Mouse (Mus musculus) brown adipose tissue, adult 24 weeks (tissue): ENCODE results near the gene Tcf7l2. TPM values are rescaled to one million over a fixed set of nuclear protein-coding genes. Genes with fewer than 3 reads are reported as not detected.

Source experiments
- H3K27ac ChIP-seq: fragments of 200-500 bp; replicated peaks from 2 replicates; pipeline ENCODE4 v1.5.1; 2012; ENCODE audit warnings: low read depth, mild to moderate bottlenecking, low read length
- H3K4me1 ChIP-seq: fragments of 200-500 bp; 2 replicates; pipeline ENCODE4 v1.6.1; 2012; ENCODE audit warnings: low read length, mixed read lengths; ENCODE audit not compliant: control insufficient read depth, insufficient read depth, insufficient read length
- H3K4me3 ChIP-seq: fragments of 200-500 bp; 2 replicates; pipeline ENCODE4 v1.5.1; 2012; ENCODE audit warnings: low read depth, mild to moderate bottlenecking, low read length, moderate library complexity; ENCODE audit not compliant: insufficient read depth
- polyA plus RNA-seq: library from polyadenylated mRNA; stranded (reverse); fragments of >200 nt; gene quantifications from 2 replicates; pipeline ENCODE4 v1.2.4, GENCODE M21; 2012; ENCODE audit not compliant: missing spikeins, insufficient read depth, insufficient read length

Tcf7l2 gene
- polyA plus RNA-seq, 1 experiment, result 8.1 TPM

GRCm38 (mm10) chr19:55788285-55788904 lies 46.8 kb downstream of the Tcf7l2 start:
- peaks cover 41% of the 10 kb centered on the region for H3K4me1 ChIP-seq
- no peak overlapping the region for H3K4me3 ChIP-seq
- no peak overlapping the region for H3K27ac ChIP-seq

GRCm38 (mm10) chr19:55788905-55789295 lies 47.3 kb downstream of the Tcf7l2 start:
- Histone ChIP-seq H3K27ac (no peak overlapping the region), H3K4me3 (no peak overlapping the region), H3K4me1 (peaks cover 43% of the 10 kb centered on the region)

GRCm38 (mm10) chr19:55789838-55790237 lies 48.2 kb downstream of the Tcf7l2 start:
- peaks cover 44% of the 10 kb centered on the region for H3K4me1 ChIP-seq
- no peak overlapping the region for H3K4me3 ChIP-seq
- no peak overlapping the region for H3K27ac ChIP-seq

- no peak overlapping the region for H3K4me3 ChIP-seq
- H3K27ac ChIP-seq, result peak overlapping the region; percentile 19
Measured at GRCm38 (mm10) chr19:55791293-55791692, 49.7 kb downstream of the Tcf7l2 start.

GRCm38 (mm10) chr19:55791886-55792285 lies 50.3 kb downstream of the Tcf7l2 start:
- Histone ChIP-seq H3K27ac (no peak overlapping the region), H3K4me1 (peaks cover 48% of the 10 kb centered on the region), H3K4me3 (no peak overlapping the region)

More at GRCm38 (mm10) chr19:55791293-55791692, 49.7 kb downstream of the Tcf7l2 start:
- H3K4me1 ChIP-seq, result peaks cover 44% of the 10 kb centered on the region

GRCm38 (mm10) chr19:55792571-55792970 lies 51.0 kb downstream of the Tcf7l2 start:
- Histone ChIP-seq H3K4me3 (peak overlapping the region; percentile 13; the same call in 1 of the 2 replicates), H3K4me1 (peaks cover 49% of the 10 kb centered on the region), H3K27ac (peak overlapping the region; percentile 32; the same call in 1 of the 2 replicates)

- Histone ChIP-seq H3K4me1 (peaks cover 54% of the 10 kb centered on the region), H3K4me3 (peak overlapping the region; percentile 13; the same call in 1 of the 2 replicates), H3K27ac (peak overlapping the region; percentile 32)
Measured at GRCm38 (mm10) chr19:55793029-55793428, 51.4 kb downstream of the Tcf7l2 start.

- Histone ChIP-seq H3K27ac (no peak overlapping the region), H3K4me3 (no peak overlapping the region), H3K4me1 (peaks cover 45% of the 10 kb centered on the region)
Measured at GRCm38 (mm10) chr19:55794194-55794945, 52.8 kb downstream of the Tcf7l2 start.

- Histone ChIP-seq H3K4me1 (peaks cover 41% of the 10 kb centered on the region), H3K4me3 (no peak overlapping the region), H3K27ac (no peak overlapping the region)
Measured at GRCm38 (mm10) chr19:55794946-55795340, 53.3 kb downstream of the Tcf7l2 start.

GRCm38 (mm10) chr19:55795349-55795748 lies 53.7 kb downstream of the Tcf7l2 start:
- Histone ChIP-seq H3K4me1 (peaks cover 39% of the 10 kb centered on the region), H3K27ac (no peak overlapping the region), H3K4me3 (no peak overlapping the region)

GRCm38 (mm10) chr19:55797834-55798233 lies 56.2 kb downstream of the Tcf7l2 start:
- no peak overlapping the region for H3K27ac ChIP-seq
- H3K4me3 ChIP-seq, result no peak overlapping the region
- peaks cover 15% of the 10 kb centered on the region; the same call in 1 of the 2 replicates for H3K4me1 ChIP-seq

- Histone ChIP-seq H3K4me1 (peaks cover 12% of the 10 kb centered on the region), H3K4me3 (no peak overlapping the region), H3K27ac (no peak overlapping the region)
Measured at GRCm38 (mm10) chr19:55799411-55799810, 57.8 kb downstream of the Tcf7l2 start.

GRCm38 (mm10) chr19:55800059-55800458 lies 58.4 kb downstream of the Tcf7l2 start:
- Histone ChIP-seq H3K27ac (no peak overlapping the region), H3K4me1 (peaks cover 12% of the 10 kb centered on the region)

GRCm38 (mm10) chr19:55803121-55803520 lies 61.5 kb downstream of the Tcf7l2 start:
- no peak overlapping the region for H3K27ac ChIP-seq
- H3K4me3 ChIP-seq, result no peak overlapping the region
- H3K4me1 ChIP-seq, result peaks cover 19% of the 10 kb centered on the region

More at GRCm38 (mm10) chr19:55800059-55800458, 58.4 kb downstream of the Tcf7l2 start:
- H3K4me3 ChIP-seq, result no peak overlapping the region

GRCm38 (mm10) chr19:55803797-55804196 lies 62.2 kb downstream of the Tcf7l2 start:
- H3K27ac ChIP-seq, result no peak overlapping the region
- H3K4me3 ChIP-seq, result no peak overlapping the region
- H3K4me1 ChIP-seq, result peaks cover 18% of the 10 kb centered on the region

GRCm38 (mm10) chr19:55804795-55805194 lies 63.2 kb downstream of the Tcf7l2 start:
- Histone ChIP-seq H3K4me3 (no peak overlapping the region), H3K27ac (no peak overlapping the region), H3K4me1 (peaks cover 18% of the 10 kb centered on the region)
